Mouse (Mus musculus): ENCODE results near the gene Tamm41. TPM values are rescaled to one million over a fixed set of nuclear protein-coding genes. Genes with fewer than 3 reads are reported as not detected.

Gene Tamm41
- polyA plus RNA-seq, 1 experiment from 2014 or later: 47.6 TPM

DNA sequence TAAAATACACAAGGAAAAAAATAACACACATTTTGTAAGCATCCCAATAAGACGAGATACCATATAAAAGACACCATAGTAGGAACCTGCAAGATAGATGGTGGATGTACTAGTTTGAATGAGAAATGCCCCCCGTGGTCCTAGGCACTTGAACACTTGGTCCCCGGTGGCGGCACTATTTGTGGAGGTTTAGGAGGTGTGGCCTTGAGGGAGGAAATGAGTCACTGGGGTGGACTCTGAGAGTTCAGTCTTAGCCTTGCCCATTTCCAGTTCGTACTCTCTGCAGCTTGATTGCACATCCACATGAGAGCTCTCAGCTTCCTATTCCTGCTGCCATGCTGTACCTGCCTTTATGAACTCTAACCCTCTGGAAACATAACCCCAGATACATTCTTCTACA, 83.2 kb downstream of the Tamm41 start:
- Histone ChIP-seq H3K4me1 (no peaks in the 10 kb centered on the region), H3K4me2 (no peak overlapping the region), H3K36me3 (no peaks in the 10 kb centered on the region), H3K9me3 (replicated peaks) (no peaks in the 10 kb centered on the region), H3K27me3 (replicated peaks) (peaks cover 1% of the 10 kb centered on the region; the same call in 1 of the 2 replicates), H3K9ac (no peak overlapping the region), H3K4me3 (no peak overlapping the region), H3K27ac (no peak overlapping the region)
- WGBS (ENCODE audit: insufficient replicate concordance): 57% methylated on average over 5 of the region's 5 CpGs
- no peak for ATAC-seq

Other genes with a start within 250 kb of the Tamm41 start
- gene Vgll4, start 67.9 kb downstream of the Tamm41 start, polyA plus RNA-seq (2016; fragmentation: Nextera tagmentation; extraction: Ambion mirVana): 19.3 and 20.6 TPM in 2 replicates
- 0.12 TPM in 1 of 2 replicates, not detected in the other for gene Syn2, start 97.0 kb upstream of the Tamm41 start, polyA plus RNA-seq (2016; fragmentation: Nextera tagmentation; extraction: Ambion mirVana)
- gene Gm17482, start 189.5 kb upstream of the Tamm41 start, polyA plus RNA-seq (2016; fragmentation: Nextera tagmentation; extraction: Ambion mirVana): not detected in 2 replicates
- 0.02 TPM in 1 of 2 replicates, not detected in the other for gene Timp4, start 214.3 kb upstream of the Tamm41 start, polyA plus RNA-seq (2016; fragmentation: Nextera tagmentation; extraction: Ambion mirVana)

Measured in liver, embryonic 12.5 days (tissue).